Mouse (Mus musculus): Measurements from ENCODE around the gene Cdca7. TPM values are rescaled to one million over a fixed set of nuclear protein-coding genes. Genes with fewer than 3 reads are reported as not detected.
A peak's percentile ranks its signal among the peaks of the same experiment; 100 is the strongest.

The Cdca7 gene
- polyA plus RNA-seq, 1 experiment, result 44.6 TPM

- H3K4me1 ChIP-seq (ENCODE audit: control insufficient read depth, insufficient read depth, low read length), result no peaks in the 10 kb centered on the region; the same call in 1 of the 2 replicates
- no peak for TF ChIP-seq POLR2A (IDR thresholded peaks at IDR 0.05; ENCODE audit: borderline replicate concordance, control insufficient read depth, low read depth, low read length)
- TF ChIP-seq CTCF (IDR thresholded peaks at IDR 0.05; ENCODE audit: control insufficient read depth, insufficient read depth, low read length), result no peak
- H3K27ac ChIP-seq (ENCODE audit: control insufficient read depth, insufficient read depth, low read depth, low read length, poor library complexity), result peak overlapping the region; percentile 95
- WGBS, result under 1% methylated on average over 53 of the region's 53 CpGs
- peak overlapping the region; percentile 94 for H3K4me3 ChIP-seq (replicated peaks; ENCODE audit: control insufficient read depth, low read depth, low read length)
These were observed 690 bp downstream of the Cdca7 start for GRCm38 (mm10) chr2:72476486-72477211.

GRCm38 (mm10) chr2:72477221-72477620 lies 1.3 kb downstream of the Cdca7 start:
- peak overlapping the region; percentile 94 for H3K4me3 ChIP-seq (replicated peaks; ENCODE audit: control insufficient read depth, low read depth, low read length)
- H3K27ac ChIP-seq (ENCODE audit: control insufficient read depth, insufficient read depth, low read depth, low read length, poor library complexity), result peak overlapping the region; percentile 59; the same call in 1 of the 2 replicates
- H3K4me1 ChIP-seq (ENCODE audit: control insufficient read depth, insufficient read depth, low read length), result no peaks in the 10 kb centered on the region; the same call in 1 of the 2 replicates
- WGBS, result 4% methylated on average over 11 of the region's 11 CpGs
- TF ChIP-seq POLR2A (IDR thresholded peaks at IDR 0.05; ENCODE audit: borderline replicate concordance, control insufficient read depth, low read depth, low read length), result no peak
- TF ChIP-seq CTCF (IDR thresholded peaks at IDR 0.05; ENCODE audit: control insufficient read depth, insufficient read depth, low read length), result no peak

GRCm38 (mm10) chr2:72478176-72478575 lies 2.2 kb downstream of the Cdca7 start:
- WGBS, result 76% methylated on average over 4 of the region's 4 CpGs
- TF ChIP-seq POLR2A (IDR thresholded peaks at IDR 0.05; ENCODE audit: borderline replicate concordance, control insufficient read depth, low read depth, low read length), result no peak
- no peak for TF ChIP-seq CTCF (IDR thresholded peaks at IDR 0.05; ENCODE audit: control insufficient read depth, insufficient read depth, low read length)
- H3K4me1 ChIP-seq (ENCODE audit: control insufficient read depth, insufficient read depth, low read length), result no peaks in the 10 kb centered on the region; the same call in 1 of the 2 replicates
- no peak overlapping the region for H3K27ac ChIP-seq (ENCODE audit: control insufficient read depth, insufficient read depth, low read depth, low read length, poor library complexity)
- H3K4me3 ChIP-seq (replicated peaks; ENCODE audit: control insufficient read depth, low read depth, low read length), result no peak overlapping the region

GRCm38 (mm10) chr2:72478921-72479320 lies 3.0 kb downstream of the Cdca7 start:
- WGBS, result 82% methylated on average over 13 of the region's 13 CpGs
- no peak overlapping the region for H3K27ac ChIP-seq (ENCODE audit: control insufficient read depth, insufficient read depth, low read depth, low read length, poor library complexity)
- no peaks in the 10 kb centered on the region; the same call in 1 of the 2 replicates for H3K4me1 ChIP-seq (ENCODE audit: control insufficient read depth, insufficient read depth, low read length)
- no peak overlapping the region for H3K4me3 ChIP-seq (replicated peaks; ENCODE audit: control insufficient read depth, low read depth, low read length)
- no peak for TF ChIP-seq CTCF (IDR thresholded peaks at IDR 0.05; ENCODE audit: control insufficient read depth, insufficient read depth, low read length)
- TF ChIP-seq POLR2A (IDR thresholded peaks at IDR 0.05; ENCODE audit: borderline replicate concordance, control insufficient read depth, low read depth, low read length), result no peak

GRCm38 (mm10) chr2:72479818-72480217 lies 3.9 kb downstream of the Cdca7 start:
- Histone ChIP-seq H3K27ac (ENCODE audit: control insufficient read depth, insufficient read depth, low read depth, low read length, poor library complexity) (no peak overlapping the region), H3K4me1 (ENCODE audit: control insufficient read depth, insufficient read depth, low read length) (no peaks in the 10 kb centered on the region; the same call in 1 of the 2 replicates), H3K4me3 (replicated peaks; ENCODE audit: control insufficient read depth, low read depth, low read length) (no peak overlapping the region)
- WGBS, result 48% methylated on average over 9 of the region's 9 CpGs
- TF ChIP-seq CTCF (IDR thresholded peaks at IDR 0.05; ENCODE audit: control insufficient read depth, insufficient read depth, low read length), result no peak

- no peak overlapping the region for H3K27ac ChIP-seq (ENCODE audit: control insufficient read depth, insufficient read depth, low read depth, low read length, poor library complexity)
- 81% methylated on average over 7 of the region's 7 CpGs for WGBS
- H3K4me3 ChIP-seq (replicated peaks; ENCODE audit: control insufficient read depth, low read depth, low read length), result no peak overlapping the region
- H3K4me1 ChIP-seq (ENCODE audit: control insufficient read depth, insufficient read depth, low read length), result no peaks in the 10 kb centered on the region; the same call in 1 of the 2 replicates
- TF ChIP-seq POLR2A (IDR thresholded peaks at IDR 0.05; ENCODE audit: borderline replicate concordance, control insufficient read depth, low read depth, low read length), result no peak
- TF ChIP-seq CTCF (IDR thresholded peaks at IDR 0.05; ENCODE audit: control insufficient read depth, insufficient read depth, low read length), result no peak
These were observed 15.7 kb downstream of the Cdca7 start for GRCm38 (mm10) chr2:72491650-72492049.

- H3K27ac ChIP-seq (ENCODE audit: control insufficient read depth, insufficient read depth, low read depth, low read length, poor library complexity), result no peak overlapping the region
- TF ChIP-seq CTCF (IDR thresholded peaks at IDR 0.05; ENCODE audit: control insufficient read depth, insufficient read depth, low read length) (no peak), POLR2A (IDR thresholded peaks at IDR 0.05; ENCODE audit: borderline replicate concordance, control insufficient read depth, low read depth, low read length) (no peak)
- 13% methylated on average over 14 of the region's 14 CpGs for WGBS
- H3K4me1 ChIP-seq (ENCODE audit: control insufficient read depth, insufficient read depth, low read length), result no peaks in the 10 kb centered on the region; the same call in 1 of the 2 replicates
- H3K4me3 ChIP-seq (replicated peaks; ENCODE audit: control insufficient read depth, low read depth, low read length), result no peak overlapping the region
These were observed 17.1 kb downstream of the Cdca7 start for GRCm38 (mm10) chr2:72493039-72493438.

- Histone ChIP-seq H3K4me3 (replicated peaks; ENCODE audit: control insufficient read depth, low read depth, low read length) (no peak overlapping the region), H3K27ac (ENCODE audit: control insufficient read depth, insufficient read depth, low read depth, low read length, poor library complexity) (no peak overlapping the region), H3K4me1 (ENCODE audit: control insufficient read depth, insufficient read depth, low read length) (no peaks in the 10 kb centered on the region)
- no peak for TF ChIP-seq CTCF (IDR thresholded peaks at IDR 0.05; ENCODE audit: control insufficient read depth, insufficient read depth, low read length)
- TF ChIP-seq POLR2A (IDR thresholded peaks at IDR 0.05; ENCODE audit: borderline replicate concordance, control insufficient read depth, low read depth, low read length), result no peak
- WGBS, result 32% methylated on average over 23 of the region's 23 CpGs
These were observed 23.2 kb downstream of the Cdca7 start for GRCm38 (mm10) chr2:72499074-72499721.

All from bone marrow, adult 2 months (tissue).